ENCODE assay signal across 14 mouse cellular contexts in the genomic region with DNA sequence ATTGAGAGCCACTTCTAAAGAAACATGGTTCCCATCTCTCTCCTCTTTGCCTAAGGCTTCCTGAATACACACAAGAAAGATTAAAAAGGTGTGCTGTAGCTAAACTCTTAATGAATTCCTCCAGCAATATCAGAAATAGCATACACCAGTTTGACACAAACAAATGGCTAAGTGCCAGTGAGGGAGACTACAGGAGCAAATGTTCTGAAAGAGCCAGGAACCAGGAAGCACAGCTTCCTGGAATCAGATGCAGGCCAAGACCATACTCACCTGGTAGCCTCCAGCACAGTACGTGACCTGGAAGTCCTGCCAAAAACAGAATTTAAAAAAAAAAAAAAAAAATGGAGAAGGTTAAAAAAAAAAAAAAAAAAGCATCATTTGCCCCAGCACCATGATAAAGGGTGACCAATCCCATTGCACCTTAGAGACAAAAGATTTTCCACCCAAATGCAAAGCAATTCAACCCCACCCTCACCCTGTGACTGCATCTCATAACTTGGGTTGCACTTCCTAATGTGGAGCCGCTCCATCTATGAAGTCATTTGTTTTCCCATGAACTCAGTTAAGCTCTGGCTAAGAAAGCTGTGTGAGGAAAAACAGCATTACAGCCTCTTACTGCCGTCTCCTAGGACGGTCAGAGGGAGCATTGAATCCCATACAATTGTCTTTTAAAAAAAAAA.
DNase-seq lines count a peak whose midpoint lies in the region; ATAC-seq lines count a peak whose summit lies in the region.
"Had no signal": no experiment of that assay in that cellular context is flagged by ENCODE, and none has a peak within 500 bp of the region (broad histone marks: within the 10 kb centered on the region; RNA-seq: fewer than 3 reads in every experiment).

No protein-coding gene starts in this region.

- no peaks in the 10 kb centered on the region for H3K27me3 ChIP-seq in embryonic facial prominence, embryonic 14.5 days (replicated peaks; ENCODE audit: control insufficient read depth, insufficient read depth, low read length)
- no peaks in the 10 kb centered on the region for H3K27me3 ChIP-seq in embryonic facial prominence, embryonic 10.5 days (replicated peaks; ENCODE audit: low read depth, poor library complexity, severe bottlenecking)
- H3K27me3 ChIP-seq in midbrain, embryonic 11.5 days (ENCODE audit: control insufficient read depth, insufficient read depth, low read length), result no peaks in the 10 kb centered on the region
- H3K27me3 ChIP-seq in midbrain, embryonic 10.5 days (ENCODE audit: low read depth, poor library complexity, severe bottlenecking), result no peaks in the 10 kb centered on the region
- no peaks in the 10 kb centered on the region for H3K27me3 ChIP-seq in heart, embryonic 12.5 days (replicated peaks)
- H3K27me3 ChIP-seq in intestine, embryonic 15.5 days (replicated peaks), result no peaks in the 10 kb centered on the region
- H3K27me3 ChIP-seq: forebrain, embryonic 15.5 days; heart, embryonic 13.5 days; liver, embryonic 12.5 days had no signal

- 0 out of 2 replicates have a peak, but pooled peaks cover 5% of the 10 kb centered on the region for H3K4me1 ChIP-seq in embryonic facial prominence, embryonic 14.5 days (ENCODE audit: control insufficient read depth, insufficient read depth, low read length)
- H3K4me1 ChIP-seq in embryonic facial prominence, embryonic 10.5 days, result no peaks in the 10 kb centered on the region
- H3K4me1 ChIP-seq in midbrain, embryonic 11.5 days (ENCODE audit: control insufficient read depth, insufficient read depth, low read length), result no peaks in the 10 kb centered on the region
- H3K4me1 ChIP-seq in midbrain, embryonic 10.5 days, result no peaks in the 10 kb centered on the region
- no peaks in the 10 kb centered on the region for H3K4me1 ChIP-seq in heart, embryonic 12.5 days (replicated peaks)
- no peaks in the 10 kb centered on the region for H3K4me1 ChIP-seq in intestine, embryonic 15.5 days (replicated peaks)
- H3K4me1 ChIP-seq: forebrain, embryonic 15.5 days; heart, embryonic 13.5 days; liver, embryonic 12.5 days had no signal

- 38% methylated on average over 4 of the region's 4 CpGs for WGBS in embryonic facial prominence, embryonic 14.5 days
- WGBS in embryonic facial prominence, embryonic 10.5 days, result 68% methylated on average over 4 of the region's 4 CpGs
- WGBS in midbrain, embryonic 11.5 days, result 72% methylated on average over 4 of the region's 4 CpGs
- WGBS in midbrain, embryonic 10.5 days, result 83% methylated on average over 4 of the region's 4 CpGs
- WGBS in heart, embryonic 12.5 days, result 54% methylated on average over 4 of the region's 4 CpGs
- WGBS in intestine, embryonic 15.5 days, result 80% methylated on average over 4 of the region's 4 CpGs

- DNase-seq in embryonic facial prominence, embryonic 14.5 days (ENCODE audit: low spot score), result peak; percentile 86
- DNase-seq in embryonic facial prominence, embryonic 10.5 days (ENCODE audit: low spot score), result no peak
- DNase-seq in midbrain, embryonic 11.5 days (ENCODE audit: low spot score, missing footprints), result peak; percentile 61
- DNase-seq in midbrain, embryonic 10.5 days (ENCODE audit: low spot score), result no peak
- DNase-seq in spleen, adult 18-20 months, result no peak
- no peak for DNase-seq in layer of hippocampus, adult 11-12 months (ENCODE audit: low spot score)
- DNase-seq: adrenal gland, postnatal 36 days; kidney, postnatal 4 days had no signal

- ATAC-seq in embryonic facial prominence, embryonic 14.5 days (ENCODE audit: low read depth), result peak; percentile 78; the same call in 1 of the 2 replicates
- no peak for ATAC-seq in midbrain, embryonic 11.5 days (ENCODE audit: low FRiP score)
- ATAC-seq in heart, embryonic 12.5 days (ENCODE audit: insufficient number of reproducible peaks, low FRiP score), result peak; percentile 22; the same call in 1 of the 2 replicates
- no peak for ATAC-seq in intestine, embryonic 15.5 days
- ATAC-seq: forebrain, embryonic 15.5 days; inflammation-experienced regulatory T-cells, adult 6 months; liver, embryonic 12.5 days had no signal

- H3K4me3 ChIP-seq in embryonic facial prominence, embryonic 14.5 days (ENCODE audit: low read depth, low read length), result no peak overlapping the region
- H3K4me3 ChIP-seq in embryonic facial prominence, embryonic 10.5 days, result no peak overlapping the region
- no peak overlapping the region for H3K4me3 ChIP-seq in midbrain, embryonic 11.5 days (ENCODE audit: low read depth, low read length)
- H3K4me3 ChIP-seq in midbrain, embryonic 10.5 days, result no peak overlapping the region
- no peak overlapping the region for H3K4me3 ChIP-seq in heart, embryonic 12.5 days
- no peak overlapping the region for H3K4me3 ChIP-seq in intestine, embryonic 15.5 days (replicated peaks)
- H3K4me3 ChIP-seq: forebrain, embryonic 15.5 days; heart, embryonic 13.5 days; liver, embryonic 12.5 days had no signal

- H3K9me3 ChIP-seq in embryonic facial prominence, embryonic 14.5 days (ENCODE audit: control insufficient read depth, low read length), result no peaks in the 10 kb centered on the region
- no peaks in the 10 kb centered on the region for H3K9me3 ChIP-seq in embryonic facial prominence, embryonic 10.5 days
- H3K9me3 ChIP-seq in midbrain, embryonic 11.5 days (ENCODE audit: control insufficient read depth, low read length), result no peaks in the 10 kb centered on the region
- no peaks in the 10 kb centered on the region for H3K9me3 ChIP-seq in midbrain, embryonic 10.5 days (replicated peaks)
- H3K9me3 ChIP-seq in heart, embryonic 12.5 days (replicated peaks), result no peaks in the 10 kb centered on the region
- H3K9me3 ChIP-seq in intestine, embryonic 15.5 days, result no peaks in the 10 kb centered on the region
- H3K9me3 ChIP-seq: forebrain, embryonic 15.5 days; heart, embryonic 13.5 days; liver, embryonic 12.5 days had no signal

- H3K27ac ChIP-seq in embryonic facial prominence, embryonic 14.5 days (replicated peaks; ENCODE audit: low read depth, low read length), result no peak overlapping the region
- H3K27ac ChIP-seq in embryonic facial prominence, embryonic 10.5 days (replicated peaks), result no peak overlapping the region
- H3K27ac ChIP-seq in midbrain, embryonic 11.5 days (ENCODE audit: low read depth, low read length), result no peak overlapping the region
- no peak overlapping the region for H3K27ac ChIP-seq in midbrain, embryonic 10.5 days (replicated peaks)
- no peak overlapping the region for H3K27ac ChIP-seq in heart, embryonic 12.5 days (ENCODE audit: poor library complexity, severe bottlenecking)
- H3K27ac ChIP-seq in intestine, embryonic 15.5 days, result no peak overlapping the region
- H3K27ac ChIP-seq: forebrain, embryonic 15.5 days; heart, embryonic 13.5 days; liver, embryonic 12.5 days had no signal

- no peak overlapping the region for H3K9ac ChIP-seq in embryonic facial prominence, embryonic 14.5 days (ENCODE audit: low read depth, low read length)
- H3K9ac ChIP-seq in midbrain, embryonic 11.5 days (ENCODE audit: low read length), result no peak overlapping the region
- no peak overlapping the region for H3K9ac ChIP-seq in heart, embryonic 12.5 days
- H3K9ac ChIP-seq in intestine, embryonic 15.5 days, result no peak overlapping the region
- H3K9ac ChIP-seq: forebrain, embryonic 15.5 days; heart, embryonic 13.5 days; liver, embryonic 12.5 days had no signal

- no peak overlapping the region for H3K4me2 ChIP-seq in embryonic facial prominence, embryonic 14.5 days (ENCODE audit: low read depth, low read length)
- H3K4me2 ChIP-seq in midbrain, embryonic 11.5 days, result no peak overlapping the region
- H3K4me2 ChIP-seq in heart, embryonic 12.5 days, result no peak overlapping the region
- H3K4me2 ChIP-seq in intestine, embryonic 15.5 days (replicated peaks), result no peak overlapping the region
- H3K4me2 ChIP-seq: forebrain, embryonic 15.5 days; heart, embryonic 13.5 days; liver, embryonic 12.5 days had no signal

- H3K36me3 ChIP-seq in embryonic facial prominence, embryonic 14.5 days (ENCODE audit: control insufficient read depth, insufficient read depth, low read length), result no peaks in the 10 kb centered on the region
- no peaks in the 10 kb centered on the region for H3K36me3 ChIP-seq in embryonic facial prominence, embryonic 10.5 days (replicated peaks)
- no peaks in the 10 kb centered on the region for H3K36me3 ChIP-seq in midbrain, embryonic 11.5 days (ENCODE audit: control insufficient read depth, insufficient read depth, low read length)
- no peaks in the 10 kb centered on the region for H3K36me3 ChIP-seq in midbrain, embryonic 10.5 days
- no peaks in the 10 kb centered on the region for H3K36me3 ChIP-seq in heart, embryonic 12.5 days
- H3K36me3 ChIP-seq in intestine, embryonic 15.5 days, result no peaks in the 10 kb centered on the region
- H3K36me3 ChIP-seq: forebrain, embryonic 15.5 days; heart, embryonic 13.5 days; liver, embryonic 12.5 days had no signal

Comparison
In these comparisons a context has a peak if more than half of its experiments do, and no peak if none do; other contexts are left out.
1. DNase-seq: peak in embryonic facial prominence, embryonic 14.5 days (single experiment) and midbrain, embryonic 11.5 days (single experiment); none in embryonic facial prominence, embryonic 10.5 days (single experiment), midbrain, embryonic 10.5 days (single experiment), spleen, adult 18-20 months (0 of 2) and layer of hippocampus, adult 11-12 months (single experiment).
2. ATAC-seq: peak in embryonic facial prominence, embryonic 14.5 days (single experiment) and heart, embryonic 12.5 days (single experiment); none in midbrain, embryonic 11.5 days (single experiment) and intestine, embryonic 15.5 days (single experiment).